Mouse (Mus musculus) embryonic facial prominence, embryonic 13.5 days (tissue): ENCODE results near the gene Ssbp2. TPM values are rescaled to one million over a fixed set of nuclear protein-coding genes. Genes with fewer than 3 reads are reported as not detected.

Experiments used
- ATAC-seq: fragments of 200-750 bp; cut with Nextera tagmentation; 2 replicates; pipeline ENCODE4 v1.8.0; 2017; ENCODE audit warnings: low read depth; ENCODE audit not compliant: insufficient number of reproducible peaks, insufficient read depth, low FRiP score, low TSS enrichment
- H3K27ac ChIP-seq: fragments of 300-500 bp; sonication (generic); 2 replicates; pipeline ENCODE4 v1.5.1; 2015; ENCODE audit warnings: moderate library complexity, mild to moderate bottlenecking, inconsistent platforms
- H3K27me3 ChIP-seq: fragments of 300-500 bp; sonication (generic); 2 replicates; pipeline ENCODE4 v1.6.1; 2015; ENCODE audit warnings: mild to moderate bottlenecking, inconsistent platforms
- H3K36me3 ChIP-seq: fragments of 300-500 bp; sonication (generic); 2 replicates; pipeline ENCODE4 v1.6.1; 2015; ENCODE audit warnings: mild to moderate bottlenecking, inconsistent platforms
- H3K4me1 ChIP-seq: fragments of 300-500 bp; sonication (generic); 2 replicates; pipeline ENCODE4 v1.6.1; 2015; ENCODE audit warnings: inconsistent platforms
- H3K4me2 ChIP-seq: fragments of 300-500 bp; sonication (generic); 2 replicates; pipeline ENCODE4 v1.6.1; 2015; ENCODE audit warnings: moderate library complexity, mild to moderate bottlenecking, inconsistent platforms
- H3K4me3 ChIP-seq: fragments of 300-500 bp; sonication (generic); 2 replicates; pipeline ENCODE4 v1.5.1; 2015; ENCODE audit warnings: mild to moderate bottlenecking, inconsistent platforms
- H3K9ac ChIP-seq: fragments of 300-500 bp; sonication (generic); 2 replicates; pipeline ENCODE4 v1.6.1; 2015; ENCODE audit warnings: mild to moderate bottlenecking, inconsistent platforms
- H3K9me3 ChIP-seq: fragments of 300-500 bp; sonication (generic); 2 replicates; pipeline ENCODE4 v1.6.1; 2016; ENCODE audit warnings: inconsistent platforms
- WGBS: fragments of 180-500 bp; shearing (Covaris S2); methylation state at CpG from one replicate; pipeline ENCODE4 v1.1.7; 2015; ENCODE audit warnings: mixed read lengths; 5-methylcytosine and 5-hydroxymethylcytosine counted together
- polyA plus RNA-seq: library from polyadenylated mRNA; unstranded; fragments of >200 nt; fragmentation: Nextera tagmentation; extraction: Ambion mirVana; gene quantifications from 2 replicates; pipeline ENCODE4 v1.2.1, GENCODE M21; 2015

Gene Ssbp2
- polyA plus RNA-seq, 1 experiment from 2014 or later = 228 TPM

DNA sequence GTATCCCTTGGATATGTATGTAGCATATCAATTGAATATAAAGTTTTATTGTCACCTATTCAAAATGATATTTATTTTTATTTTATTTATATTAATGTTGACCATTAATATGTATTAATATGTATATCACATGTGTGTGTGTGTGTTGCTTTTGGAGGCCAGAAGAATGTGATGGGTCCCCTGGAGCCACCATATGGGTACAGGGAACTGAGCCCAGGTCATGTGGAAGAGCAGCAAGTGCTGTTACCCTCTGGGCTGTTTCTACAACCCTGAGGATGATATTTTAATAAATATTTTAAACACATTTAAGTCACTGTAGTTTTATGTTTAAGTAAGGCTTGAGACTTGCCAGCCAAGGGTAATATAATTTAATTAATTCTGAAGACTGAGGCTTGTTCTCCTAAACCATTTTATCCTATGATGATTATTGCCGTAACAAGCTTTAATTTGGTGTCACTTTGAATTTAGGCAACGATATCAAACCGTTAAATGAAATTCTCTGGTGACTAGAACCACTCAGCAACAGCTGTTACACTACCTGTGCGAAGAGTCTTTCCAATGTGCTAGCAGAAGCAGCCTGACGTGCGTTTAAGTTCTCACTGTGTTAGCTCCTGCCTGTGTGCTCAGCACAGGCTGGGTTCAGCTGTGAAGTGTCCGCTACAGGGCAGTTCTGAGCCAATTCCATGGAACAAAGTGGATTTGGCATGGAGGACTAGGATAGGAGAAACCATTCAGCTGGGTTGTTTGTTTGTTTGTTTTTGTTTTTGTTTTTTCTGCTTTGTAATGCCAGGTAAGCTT lies 145.2 kb downstream of the Ssbp2 start:
- ATAC-seq = no peak
- H3K36me3 ChIP-seq = peaks cover 12% of the 10 kb centered on the region; the same call in 1 of the 2 replicates
- WGBS = 75% methylated on average over 7 of the region's 7 CpGs

GRCm38 (mm10) chr13:91610601-91611000 lies 150.5 kb downstream of the Ssbp2 start:
- Histone ChIP-seq H3K27me3 (no peaks in the 10 kb centered on the region), H3K4me3 (no peak overlapping the region), H3K27ac (no peak overlapping the region), H3K4me2 (no peak overlapping the region), H3K4me1 (no peaks in the 10 kb centered on the region), H3K9me3 (no peaks in the 10 kb centered on the region), H3K36me3 (no peaks in the 10 kb centered on the region), H3K9ac (no peak overlapping the region)
- no peak for ATAC-seq
- 84% methylated on average over 4 of the region's 4 CpGs for WGBS

More for the DNA sequence above, 145.2 kb downstream of the Ssbp2 start:
- Histone ChIP-seq H3K4me2 (no peak overlapping the region), H3K4me1 (no peaks in the 10 kb centered on the region), H3K4me3 (no peak overlapping the region), H3K9me3 (no peaks in the 10 kb centered on the region), H3K27me3 (no peaks in the 10 kb centered on the region), H3K27ac (no peak overlapping the region), H3K9ac (no peak overlapping the region)

- no peaks in the 10 kb centered on the region for H3K9me3 ChIP-seq
- WGBS = 92% methylated on average over 3 of the region's 3 CpGs
- H3K27me3 ChIP-seq = no peaks in the 10 kb centered on the region
- no peak overlapping the region for H3K9ac ChIP-seq
- no peak overlapping the region for H3K27ac ChIP-seq
- no peaks in the 10 kb centered on the region for H3K36me3 ChIP-seq
- no peak overlapping the region for H3K4me2 ChIP-seq
- no peaks in the 10 kb centered on the region for H3K4me1 ChIP-seq
- H3K4me3 ChIP-seq = no peak overlapping the region
- ATAC-seq = no peak
These were observed 151.8 kb downstream of the Ssbp2 start for GRCm38 (mm10) chr13:91611909-91612308.

- Histone ChIP-seq H3K9ac (no peak overlapping the region), H3K4me1 (no peaks in the 10 kb centered on the region), H3K36me3 (no peaks in the 10 kb centered on the region), H3K9me3 (no peaks in the 10 kb centered on the region), H3K27me3 (no peaks in the 10 kb centered on the region), H3K4me3 (no peak overlapping the region), H3K4me2 (no peak overlapping the region), H3K27ac (no peak overlapping the region)
- WGBS = 90% methylated on average over 4 of the region's 4 CpGs
- ATAC-seq = no peak
These were observed 152.5 kb downstream of the Ssbp2 start for GRCm38 (mm10) chr13:91612578-91612977.

- Histone ChIP-seq H3K4me3 (no peak overlapping the region), H3K9ac (no peak overlapping the region), H3K27ac (no peak overlapping the region), H3K27me3 (no peaks in the 10 kb centered on the region), H3K4me2 (no peak overlapping the region), H3K36me3 (peaks cover 18% of the 10 kb centered on the region), H3K9me3 (no peaks in the 10 kb centered on the region), H3K4me1 (no peaks in the 10 kb centered on the region)
- no peak for ATAC-seq
- WGBS = 81% methylated on average over 3 of the region's 3 CpGs
These were observed 156.0 kb downstream of the Ssbp2 start for GRCm38 (mm10) chr13:91616050-91616449.

DNA sequence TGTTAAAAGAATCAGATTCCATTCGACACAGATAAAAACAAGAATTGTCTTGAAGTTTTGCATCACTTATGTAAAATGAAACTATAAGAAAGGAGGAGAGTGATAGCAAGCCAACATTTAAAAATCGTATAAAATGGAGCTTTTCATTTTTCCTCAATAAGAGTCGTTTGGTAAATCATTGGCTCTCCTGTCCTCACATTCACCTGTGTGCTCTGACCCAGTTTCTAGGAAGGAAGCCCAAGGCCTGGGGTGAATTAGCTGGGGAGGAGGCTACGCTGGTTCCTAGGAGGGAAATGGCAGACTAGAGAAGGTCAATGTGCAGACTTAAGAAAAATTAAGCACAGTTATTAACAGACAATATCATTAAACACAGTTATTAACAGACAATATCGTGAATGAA lies 156.8 kb downstream of the Ssbp2 start:
- no peak for ATAC-seq
- H3K4me3 ChIP-seq = no peak overlapping the region
- no peaks in the 10 kb centered on the region for H3K4me1 ChIP-seq
- no peak overlapping the region for H3K9ac ChIP-seq
- H3K36me3 ChIP-seq = peaks cover 18% of the 10 kb centered on the region
- no peaks in the 10 kb centered on the region for H3K27me3 ChIP-seq
- no peaks in the 10 kb centered on the region for H3K9me3 ChIP-seq
- 80% methylated on average over 5 of the region's 5 CpGs for WGBS
- no peak overlapping the region for H3K4me2 ChIP-seq
- no peak overlapping the region for H3K27ac ChIP-seq

GRCm38 (mm10) chr13:91619431-91619830 lies 159.3 kb downstream of the Ssbp2 start:
- 76% methylated on average over 1 of the region's 1 CpGs for WGBS

GRCm38 (mm10) chr13:91620541-91620940 lies 160.5 kb downstream of the Ssbp2 start:
- Histone ChIP-seq H3K4me3 (no peak overlapping the region), H3K27me3 (no peaks in the 10 kb centered on the region), H3K9me3 (no peaks in the 10 kb centered on the region), H3K4me1 (no peaks in the 10 kb centered on the region), H3K4me2 (no peak overlapping the region), H3K36me3 (peaks cover 24% of the 10 kb centered on the region), H3K9ac (no peak overlapping the region), H3K27ac (no peak overlapping the region)
- ATAC-seq = no peak
- WGBS = 87% methylated on average over 3 of the region's 3 CpGs

More at GRCm38 (mm10) chr13:91619431-91619830, 159.3 kb downstream of the Ssbp2 start:
- Histone ChIP-seq H3K27ac (no peak overlapping the region), H3K36me3 (peaks cover 20% of the 10 kb centered on the region), H3K4me1 (no peaks in the 10 kb centered on the region), H3K9me3 (no peaks in the 10 kb centered on the region), H3K9ac (no peak overlapping the region), H3K4me3 (no peak overlapping the region), H3K4me2 (no peak overlapping the region), H3K27me3 (no peaks in the 10 kb centered on the region)
- no peak for ATAC-seq

GRCm38 (mm10) chr13:91631291-91631799 lies 171.3 kb downstream of the Ssbp2 start:
- Histone ChIP-seq H3K9ac (no peak overlapping the region), H3K4me3 (no peak overlapping the region), H3K36me3 (no peaks in the 10 kb centered on the region; the same call in 1 of the 2 replicates), H3K9me3 (no peaks in the 10 kb centered on the region), H3K4me1 (no peaks in the 10 kb centered on the region; the same call in 1 of the 2 replicates), H3K27ac (no peak overlapping the region), H3K27me3 (no peaks in the 10 kb centered on the region), H3K4me2 (no peak overlapping the region)
- ATAC-seq = no peak
- 84% methylated on average over 9 of the region's 9 CpGs for WGBS

DNA sequence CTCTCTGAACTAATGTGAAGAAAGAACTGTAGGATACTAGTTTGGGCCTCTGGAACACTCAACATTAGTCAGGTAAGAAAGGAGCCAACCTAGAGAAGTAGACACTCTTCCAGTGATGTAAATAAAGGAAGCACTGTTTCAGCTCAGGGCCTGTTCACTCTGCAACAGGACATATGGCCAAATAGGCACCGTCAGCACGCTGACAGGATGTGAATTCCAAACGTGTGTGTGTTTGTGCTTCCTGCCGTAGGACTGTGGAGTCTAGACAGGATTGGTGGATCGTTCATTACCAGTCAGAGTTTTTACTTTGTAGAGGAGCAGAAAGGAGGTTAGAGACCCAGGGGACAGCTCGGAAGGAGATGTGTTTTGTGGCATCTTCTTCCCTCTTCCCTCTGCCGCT lies 174.0 kb downstream of the Ssbp2 start:
- no peaks in the 10 kb centered on the region; the same call in 1 of the 2 replicates for H3K4me1 ChIP-seq
- H3K27ac ChIP-seq = no peak overlapping the region
- no peak overlapping the region for H3K4me3 ChIP-seq
- H3K27me3 ChIP-seq = no peaks in the 10 kb centered on the region
- no peak overlapping the region for H3K9ac ChIP-seq
- H3K36me3 ChIP-seq = no peaks in the 10 kb centered on the region
- H3K9me3 ChIP-seq = no peaks in the 10 kb centered on the region
- no peak for ATAC-seq
- WGBS = 39% methylated on average over 7 of the region's 7 CpGs
- no peak overlapping the region for H3K4me2 ChIP-seq

GRCm38 (mm10) chr13:91635957-91636356 lies 175.9 kb downstream of the Ssbp2 start:
- Histone ChIP-seq H3K27ac (no peak overlapping the region), H3K9me3 (no peaks in the 10 kb centered on the region), H3K4me1 (peaks cover 3% of the 10 kb centered on the region), H3K4me2 (no peak overlapping the region), H3K27me3 (no peaks in the 10 kb centered on the region), H3K36me3 (no peaks in the 10 kb centered on the region), H3K9ac (no peak overlapping the region), H3K4me3 (no peak overlapping the region)
- 93% methylated on average over 2 of the region's 2 CpGs for WGBS
- no peak for ATAC-seq

DNA sequence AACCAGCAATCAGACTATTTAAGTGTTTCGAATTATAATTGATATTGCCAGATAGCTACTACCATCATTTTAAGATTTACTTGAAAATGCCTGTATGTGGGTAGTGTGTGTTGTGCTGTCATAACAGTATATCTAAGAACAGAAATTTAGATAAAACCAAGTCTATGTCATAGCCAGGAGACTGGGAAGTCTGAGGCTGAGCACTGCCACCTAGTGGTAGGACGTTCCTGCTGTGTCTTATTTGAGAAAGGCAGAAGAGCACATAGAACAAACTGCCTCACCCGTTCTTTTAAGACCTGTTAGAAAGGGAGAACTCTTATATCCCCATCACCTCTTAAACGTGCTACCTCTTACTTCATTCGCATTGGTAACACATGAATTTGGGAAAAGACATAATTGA lies 176.7 kb downstream of the Ssbp2 start:
- Histone ChIP-seq H3K4me3 (no peak overlapping the region), H3K4me1 (peaks cover 3% of the 10 kb centered on the region), H3K36me3 (no peaks in the 10 kb centered on the region), H3K27me3 (no peaks in the 10 kb centered on the region), H3K27ac (no peak overlapping the region), H3K9me3 (no peaks in the 10 kb centered on the region), H3K4me2 (no peak overlapping the region), H3K9ac (no peak overlapping the region)
- 16% methylated on average over 5 of the region's 5 CpGs for WGBS
- ATAC-seq = no peak
